In the genomic region with DNA sequence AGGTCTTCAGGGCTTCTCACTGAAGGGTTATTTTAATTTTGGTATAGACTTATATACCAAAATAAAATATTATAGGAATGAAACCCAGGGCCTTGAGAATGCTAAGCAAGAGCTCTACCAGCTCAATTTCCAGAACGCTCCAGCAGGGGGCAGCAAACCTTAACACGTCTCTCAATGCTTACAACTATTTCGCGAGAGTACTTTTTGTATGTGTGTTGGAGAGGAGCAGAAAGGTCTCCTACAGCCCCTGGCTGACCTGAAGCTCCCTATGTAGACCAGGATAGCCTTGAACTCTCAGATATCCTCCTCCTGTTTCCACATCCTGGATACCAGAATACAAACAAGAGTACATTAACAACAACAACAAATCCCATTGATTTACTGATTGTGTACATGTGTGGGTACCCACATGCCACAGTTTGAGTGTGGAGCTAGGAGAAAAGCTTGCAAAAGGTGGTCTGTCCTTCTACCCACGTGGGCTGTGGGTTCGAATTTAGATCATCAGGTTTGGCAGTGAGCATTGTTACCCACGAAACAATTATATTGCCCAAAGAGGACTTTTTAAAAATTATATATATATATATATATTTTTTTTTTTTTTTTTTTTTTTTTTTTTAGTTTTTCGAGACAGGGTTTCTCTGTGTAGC, we compare ENCODE assay signal across 8 mouse cellular contexts. TPM values are rescaled to one million over a fixed set of nuclear protein-coding genes. Genes with fewer than 3 reads are reported as not detected.
DNase-seq lines count a peak whose midpoint lies in the region; ATAC-seq and TF ChIP-seq lines count a peak whose summit lies in the region.

No protein-coding gene starts in this region.

- ATAC-seq in granulocyte monocyte progenitor cell, adult 5-6 weeks (replicated peaks; ENCODE audit: poor library complexity, severe bottlenecking) = peak; percentile 33; the same call in 1 of the 2 replicates

- peak; percentile 64 for TF ChIP-seq CTCF in cerebellum, adult 2 months (IDR thresholded peaks at IDR 0.05; ENCODE audit: borderline replicate concordance, insufficient read depth, low read depth, low read length)

- no peak overlapping the region for H3K4me3 ChIP-seq in cerebellum, adult 2 months (replicated peaks; ENCODE audit: insufficient read depth, low read depth, low read length)

- H3K4me1 ChIP-seq in cerebellum, adult 2 months (ENCODE audit: control insufficient read depth, insufficient read depth, low read length) = peaks cover 3% of the 10 kb centered on the region; the same call in 1 of the 2 replicates

- H3K27me3 ChIP-seq in cerebellum, adult 2 months (ENCODE audit: control insufficient read depth, insufficient read depth, low read length) = no peaks in the 10 kb centered on the region; the same call in 1 of the 2 replicates

- DNase-seq in gastrocnemius, adult 18-20 months (ENCODE audit: low spot score) = peak; percentile 79
- no peak for DNase-seq in gastrocnemius, postnatal 25 days
- DNase-seq in MEL-GATA-1-ER (ENCODE audit: extremely low read depth, low read depth) = peak; percentile 93
- peak; percentile 51 to 72 for DNase-seq in cerebellum, adult 2 months
- peak; percentile 45 for DNase-seq in left cerebral cortex, adult 11 months (ENCODE audit: low spot score)
- DNase-seq in mesoderm, embryonic 11.5 days (ENCODE audit: low read depth, low spot score) = peak; percentile 86
- peak; percentile 93 for DNase-seq in testis, postnatal 10 days (ENCODE audit: low spot score)

- no peak for TF ChIP-seq POLR2A in cerebellum, adult 2 months (IDR thresholded peaks at IDR 0.05; ENCODE audit: borderline replicate concordance, insufficient read depth, low read length)

- WGBS in cerebellum, adult 2 months = 16% methylated on average over 7 of the region's 8 CpGs

- no peak overlapping the region for H3K27ac ChIP-seq in cerebellum, adult 2 months (ENCODE audit: insufficient read depth, low read length)

RNA-seq across cellular contexts. Expression of gene Tuba1c, which starts 4.9 kb away (rescaled TPM):
- 1 to 10 TPM; 5.4 to 9.9 TPM for total RNA-seq in gastrocnemius, adult 18-20 months (2021)
- total RNA-seq in gastrocnemius, postnatal 25 days (2021) = 10 to 100 TPM in 1 of 2 experiments, 1 to 10 TPM in 1; 7.1 to 10.7 TPM
- 6.4 and 9.0 TPM in 2 replicates for polyA plus RNA-seq in cerebellum, adult 2 months (2012; rRNA removed)
- 117 and 131 TPM in 2 replicates for total RNA-seq in granulocyte monocyte progenitor cell, adult 5-6 weeks (2014; fragmentation: Nextera tagmentation)
- total RNA-seq in granulocyte monocyte progenitor cell, adult 5-6 weeks (2017) = 109 and 120 TPM in 2 replicates

RNA-seq across cellular contexts. Expression of gene Prph, which starts 30.2 kb away (rescaled TPM):
- under 1 TPM; 0.43 to 0.88 TPM for total RNA-seq in gastrocnemius, adult 18-20 months (2021)
- 1 to 10 TPM in 1 of 2 experiments, under 1 TPM in 1; 0.75 to 1.4 TPM for total RNA-seq in gastrocnemius, postnatal 25 days (2021)
- 25.7 and 37.7 TPM in 2 replicates for polyA plus RNA-seq in cerebellum, adult 2 months (2012; rRNA removed)
- total RNA-seq in granulocyte monocyte progenitor cell, adult 5-6 weeks (2014; fragmentation: Nextera tagmentation) = not detected in 2 replicates
- not detected in 2 replicates for total RNA-seq in granulocyte monocyte progenitor cell, adult 5-6 weeks (2017)

RNA-seq across cellular contexts. Expression of gene Troap, which starts 49.6 kb away (rescaled TPM):
- under 1 TPM in 1 of 2 experiments, not detected in 1; 0.21 TPM for total RNA-seq in gastrocnemius, adult 18-20 months (2021)
- under 1 TPM in 1 of 2 experiments, not detected in 1; 0.49 TPM for total RNA-seq in gastrocnemius, postnatal 25 days (2021)
- polyA plus RNA-seq in cerebellum, adult 2 months (2012; rRNA removed) = 0.07 and 0.22 TPM in 2 replicates
- 11.0 and 44.6 TPM in 2 replicates for total RNA-seq in granulocyte monocyte progenitor cell, adult 5-6 weeks (2014; fragmentation: Nextera tagmentation)
- total RNA-seq in granulocyte monocyte progenitor cell, adult 5-6 weeks (2017) = 21.5 and 24.9 TPM in 2 replicates

Comparison
In these comparisons a context has a peak if more than half of its experiments do, and no peak if none do; other contexts are left out.
1. RNA of gene Tuba1c, which starts 4.9 kb away (total RNA-seq): 109 to 131 TPM in granulocyte monocyte progenitor cell, adult 5-6 weeks; 7.1 to 10.7 TPM in gastrocnemius, postnatal 25 days and 5.4 to 9.9 TPM in gastrocnemius, adult 18-20 months; every median in the first group is over 4 times any median in the second.
2. RNA of gene Troap, which starts 49.6 kb away (total RNA-seq): 11.0 to 44.6 TPM in granulocyte monocyte progenitor cell, adult 5-6 weeks; 0.49 TPM in gastrocnemius, postnatal 25 days and 0.21 TPM in gastrocnemius, adult 18-20 months; every median in the first group is over 4 times any median in the second.